Mouse (Mus musculus) naive thymus-derived CD4-positive, alpha-beta T cell, adult 2 months (primary cell): ENCODE measurements around the gene Scnm1.
"Not testable (repeated sequence)": the region's sequence is repeated elsewhere in the genome, so short reads cannot be mapped to it uniquely, and the experiment has no call there.

Experiments
- DNase-seq: peaks from one replicate; pipeline ENCODE4 v3.0.0-alpha.2; 2011; ENCODE audit warnings: low read depth

Gene Scnm1

GRCm38 (mm10) chr3:95147924-95148323 is 14.1 kb upstream of the Scnm1 start:
- no peak for DNase-seq

GRCm38 (mm10) chr3:95142617-95143011 is 8.8 kb upstream of the Scnm1 start:
- peak; percentile 95 for DNase-seq

- DNase-seq, result peak; percentile 74
These were observed 8.3 kb upstream of the Scnm1 start, which contains the start of gene Tnfaip8l2 for GRCm38 (mm10) chr3:95141952-95142616. Gene Tnfaip8l2 (minus strand): TSS chr3:95142360.

GRCm38 (mm10) chr3:95141474-95141873 is 7.7 kb upstream of the Scnm1 start:
- DNase-seq, result peak; percentile 84

- no peak for DNase-seq
These were observed 7.0 kb upstream of the Scnm1 start for GRCm38 (mm10) chr3:95140795-95141194.

DNA sequence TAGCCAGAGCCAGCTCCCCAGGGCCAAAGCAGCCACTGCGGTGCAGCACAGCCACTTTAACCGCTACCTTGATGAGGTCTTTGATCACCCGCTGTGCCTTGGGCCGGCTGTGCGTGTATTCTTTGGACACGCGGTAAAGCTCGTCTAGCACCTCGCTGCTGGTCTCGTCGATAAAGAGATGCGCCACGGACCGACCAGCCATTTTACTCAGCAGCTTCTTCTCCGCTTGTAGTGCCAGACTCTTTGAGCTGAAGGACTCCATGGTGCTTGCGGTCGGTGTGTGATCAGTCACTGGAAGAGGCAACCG is 6.4 kb upstream of the Scnm1 start:
- no peak for DNase-seq

- no peak for DNase-seq
These were observed 5.9 kb upstream of the Scnm1 start for GRCm38 (mm10) chr3:95139586-95140288.

GRCm38 (mm10) chr3:95136336-95136735 is 2.5 kb upstream of the Scnm1 start:
- peak; percentile 38 for DNase-seq

DNA sequence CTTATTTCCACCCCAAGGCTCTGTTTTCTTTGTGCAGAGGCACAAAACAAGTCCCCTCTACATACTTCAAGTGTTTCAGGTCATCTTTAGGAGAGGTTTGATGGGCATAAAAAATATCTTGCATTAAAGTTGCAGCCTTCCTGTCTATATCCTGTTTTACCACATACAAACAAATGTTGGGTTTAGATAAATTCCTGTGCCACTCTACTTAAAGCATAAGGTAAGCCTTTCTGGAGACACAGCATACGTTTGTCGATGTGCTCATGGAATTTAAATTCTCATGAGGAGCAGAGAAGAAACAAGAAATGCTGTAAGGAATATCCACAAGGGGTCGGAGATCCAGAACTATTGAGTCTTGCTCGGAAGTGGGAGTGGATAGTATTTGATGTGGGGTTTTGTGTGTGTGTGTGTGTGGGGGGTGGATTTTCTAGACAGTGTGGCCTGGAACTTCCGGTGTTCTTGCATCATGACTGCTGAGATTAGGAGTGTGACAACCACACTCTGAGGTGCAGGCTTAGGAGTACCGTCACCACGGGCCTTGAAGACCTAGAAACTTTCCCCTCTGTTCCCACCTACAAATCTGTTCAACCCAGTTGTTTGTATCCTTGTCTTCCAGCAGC is 1.7 kb upstream of the Scnm1 start:
- peak; percentile 89 for DNase-seq

DNA sequence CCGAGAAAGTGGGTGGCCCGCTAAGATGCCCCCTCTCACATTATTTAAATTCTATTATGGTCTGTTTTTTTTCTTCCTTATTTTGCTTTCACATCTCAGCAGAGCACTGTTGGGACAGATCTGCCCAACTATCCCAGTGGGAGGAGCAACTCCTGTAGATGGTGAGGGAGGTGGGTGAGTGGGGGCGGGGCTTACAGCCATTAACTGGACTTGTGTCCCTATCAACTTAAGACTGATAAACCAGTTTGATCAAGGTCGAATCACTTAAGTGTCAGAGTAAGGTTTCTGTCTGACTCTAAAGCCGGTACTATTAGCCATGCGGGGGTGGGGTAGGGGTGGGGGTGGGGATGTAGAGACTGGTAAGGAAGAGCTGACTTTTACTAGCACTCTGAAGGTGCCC is 1.2 kb upstream of the Scnm1 start:
- DNase-seq, result no peak

DNA sequence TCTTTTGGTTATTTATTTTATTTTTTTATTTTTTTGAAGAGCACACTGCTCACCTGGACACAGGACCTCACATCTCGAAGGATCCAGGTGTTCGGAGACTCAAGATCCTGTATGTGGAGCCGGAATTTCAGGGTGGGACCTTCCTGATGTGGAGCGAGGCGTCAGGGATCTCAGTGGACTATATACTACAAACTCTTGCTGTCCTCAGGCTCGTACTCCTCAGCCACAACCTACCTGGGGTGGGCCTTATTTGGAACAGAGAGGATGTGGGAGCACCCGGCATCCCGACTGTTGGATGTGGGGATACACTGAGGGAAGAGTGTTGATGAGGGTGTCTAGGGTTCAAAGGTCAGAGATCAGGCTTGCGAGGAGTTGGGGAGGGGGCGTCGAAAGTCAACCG is 322 bp upstream of the Scnm1 start:
- DNase-seq, result not testable (repeated sequence)

DNA sequence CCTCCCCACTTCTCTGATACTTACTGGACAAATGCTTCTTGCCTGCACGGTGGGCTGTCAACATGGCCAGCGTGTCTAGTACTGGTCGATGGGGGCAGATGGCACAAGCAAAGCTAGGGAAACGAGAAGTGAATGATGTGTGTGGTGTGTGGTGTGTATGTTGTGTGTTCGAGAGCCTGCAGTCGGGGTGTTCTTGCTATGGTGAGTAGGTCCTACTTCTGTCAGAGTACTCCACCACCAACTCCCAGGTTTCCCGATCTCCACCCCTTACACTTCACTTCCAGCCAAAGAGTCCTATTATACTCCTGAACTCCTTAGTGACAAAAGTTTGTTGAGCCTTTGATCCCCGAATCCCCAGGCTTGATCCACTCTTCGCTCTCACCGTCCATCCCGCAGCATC is 635 bp downstream of the Scnm1 start:
- DNase-seq, result peak; percentile 24

GRCm38 (mm10) chr3:95132389-95132788 is 1.4 kb downstream of the Scnm1 start:
- DNase-seq, result not testable (repeated sequence)

DNA sequence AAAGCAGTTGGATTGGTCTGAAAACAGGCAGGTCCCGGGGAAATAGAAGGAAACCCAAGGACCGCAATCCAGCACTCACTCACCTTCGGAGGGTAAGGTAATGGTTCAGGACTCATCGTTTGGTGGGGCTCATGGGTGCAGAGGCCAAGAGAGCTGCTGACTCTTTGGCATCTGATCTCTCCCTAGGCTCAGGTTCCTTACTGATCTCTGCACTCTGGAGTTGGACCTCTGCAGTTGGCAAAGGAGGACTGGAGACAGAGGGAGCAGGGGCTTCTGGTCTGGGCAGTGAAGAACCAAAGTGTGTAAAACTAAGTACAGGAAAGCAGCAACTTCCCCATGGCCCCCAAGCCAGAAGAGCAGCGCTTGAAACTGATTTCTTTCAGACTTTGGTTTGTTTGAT is 3.7 kb downstream of the Scnm1 start:
- DNase-seq, result no peak

GRCm38 (mm10) chr3:95129226-95129651 is 4.6 kb downstream of the Scnm1 start:
- DNase-seq, result no peak

- DNase-seq, result no peak
These were observed 8.8 kb downstream of the Scnm1 start for GRCm38 (mm10) chr3:95124972-95125371.

DNA sequence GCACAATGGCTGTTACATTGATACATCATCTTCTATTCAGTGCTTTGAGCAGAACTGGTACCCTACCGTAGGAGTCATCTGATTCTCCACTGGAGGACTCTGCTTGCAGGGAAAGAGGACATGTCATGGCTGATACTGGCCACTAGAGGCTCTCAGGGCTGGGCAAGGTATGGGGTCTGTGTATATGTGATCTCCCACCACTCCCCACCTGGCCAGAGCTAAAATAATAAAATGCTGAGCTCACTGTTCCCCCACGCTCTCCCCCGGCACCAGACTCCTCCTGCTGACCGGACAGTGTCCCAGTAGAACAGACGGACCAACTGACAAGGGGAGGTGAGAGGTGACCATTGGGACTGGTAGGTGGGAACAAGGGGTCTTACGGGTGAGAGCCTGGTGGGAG is 9.6 kb downstream of the Scnm1 start, which contains the start of gene Tmod4:
TSS of gene Tmod4 (plus strand) at position 231 of the 400 bp plus-strand sequence.
- DNase-seq, result peak; percentile 42

DNA sequence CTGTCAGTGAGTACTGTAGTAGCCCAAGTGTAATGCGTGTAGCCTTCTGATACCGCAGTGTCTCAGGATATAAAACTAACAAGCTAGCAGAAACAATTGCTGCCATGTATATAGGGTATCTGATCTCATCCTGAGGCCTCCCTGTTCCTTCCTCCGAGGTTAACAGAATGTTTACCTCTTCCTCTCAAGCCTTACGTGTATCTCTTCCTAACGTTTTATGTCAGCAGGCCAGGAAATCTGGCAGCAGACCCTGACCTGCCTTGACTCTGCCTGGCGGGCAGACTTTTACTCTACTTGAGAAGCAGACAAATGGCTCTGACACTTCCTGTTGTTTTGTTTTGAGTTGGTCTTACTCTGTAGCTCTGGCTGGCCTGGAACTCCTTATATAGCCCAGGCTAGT is 12.2 kb downstream of the Scnm1 start:
- DNase-seq, result no peak

GRCm38 (mm10) chr3:95117751-95118150 is 16.1 kb downstream of the Scnm1 start:
- DNase-seq, result no peak

DNA sequence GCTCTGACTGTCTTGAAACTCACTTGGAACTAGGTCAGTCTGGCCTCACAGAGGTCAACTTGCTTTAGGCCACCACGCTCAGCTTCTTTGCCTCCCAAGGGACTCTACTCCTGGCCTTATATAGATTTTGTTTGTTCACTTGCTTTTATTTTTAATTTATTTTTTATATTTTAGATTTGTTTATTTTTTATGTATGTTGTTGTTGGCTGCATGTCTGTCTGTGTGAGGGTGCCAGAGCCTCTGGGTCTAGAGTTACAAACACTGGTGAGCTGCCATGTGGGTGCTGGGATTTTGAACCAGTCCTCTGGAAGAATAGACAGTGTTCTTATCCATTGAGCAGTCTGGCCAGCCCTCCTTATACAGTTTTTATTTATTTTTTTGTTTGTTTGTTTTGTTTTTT is 21.1 kb downstream of the Scnm1 start:
- no peak for DNase-seq

- DNase-seq, result peak; percentile 92
These were observed 22.7 kb downstream of the Scnm1 start, which contains the start of gene Vps72 for GRCm38 (mm10) chr3:95110911-95111726. Gene Vps72 (plus strand): TSS chr3:95111022.

DNA sequence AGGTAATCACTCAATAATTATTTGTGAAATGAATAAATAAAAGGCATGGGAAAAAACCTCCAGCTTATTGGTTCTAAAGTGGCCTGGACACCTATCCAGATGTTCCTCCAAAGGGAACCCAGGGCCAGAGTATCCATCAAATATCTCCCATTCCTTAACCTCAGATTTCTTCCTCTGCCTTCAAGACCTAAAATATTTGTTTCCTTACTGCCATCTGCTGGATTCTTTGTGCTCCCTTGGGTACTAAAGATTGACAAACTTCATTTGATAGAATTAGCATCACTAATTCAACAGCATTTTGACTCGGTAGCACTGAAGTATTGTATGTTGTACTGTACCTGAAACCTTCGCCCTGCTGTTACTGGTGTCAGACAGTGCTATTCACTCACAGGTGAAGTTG is 25.9 kb downstream of the Scnm1 start:
- peak; percentile 44 for DNase-seq
